Mouse (Mus musculus) olfactory bulb, adult 2 months (tissue): ENCODE results near the gene Ak5. TPM values are rescaled to one million over a fixed set of nuclear protein-coding genes. Genes with fewer than 3 reads are reported as not detected.
A peak's percentile ranks its signal among the peaks of the same experiment; 100 is the strongest.

Experiments
- H3K27ac ChIP-seq: fragments of 200-500 bp; 2 replicates; pipeline ENCODE4 v1.5.1; 2012; ENCODE audit warnings: low read depth, low read length; ENCODE audit not compliant: insufficient read depth
- H3K4me1 ChIP-seq: fragments of 200-500 bp; 2 replicates; pipeline ENCODE4 v1.6.1; 2012; ENCODE audit warnings: low read length; ENCODE audit not compliant: control insufficient read depth, insufficient read depth
- H3K4me3 ChIP-seq: fragments of 200-500 bp; 2 replicates; pipeline ENCODE4 v1.5.1; 2012; ENCODE audit warnings: mild to moderate bottlenecking, low read depth, low read length, moderate library complexity; ENCODE audit not compliant: insufficient read depth
- CTCF ChIP-seq: fragments of 200-500 bp; IDR thresholded peaks from 2 replicates; pipeline ENCODE4 v1.5.1; 2012; ENCODE audit warnings: low read depth, mild to moderate bottlenecking, low read length, moderate library complexity; ENCODE audit not compliant: insufficient read depth
- POLR2A ChIP-seq: fragments of 200-500 bp; IDR thresholded peaks from 2 replicates; pipeline ENCODE4 v1.6.1; 2012; ENCODE audit warnings: mild to moderate bottlenecking, low read depth, low read length, moderate library complexity; ENCODE audit not compliant: insufficient read depth
- WGBS: fragments of 180-500 bp; shearing (Covaris S2); methylation state at CpG from one replicate; pipeline ENCODE4 v1.1.7; 2018; 5-methylcytosine and 5-hydroxymethylcytosine counted together
- polyA plus RNA-seq: library from polyadenylated mRNA; stranded (reverse); fragments of >200 nt; gene quantifications from 2 replicates; pipeline ENCODE4 v1.2.4, GENCODE M21; 2012; ENCODE audit warnings: low replicate concordance; ENCODE audit not compliant: missing spikeins, insufficient read depth, insufficient read length

The Ak5 gene
- polyA plus RNA-seq, 1 experiment, result not detected

- H3K4me3 ChIP-seq, result no peak overlapping the region
- no peak overlapping the region for H3K27ac ChIP-seq
- 77% methylated on average over 7 of the region's 7 CpGs for WGBS
- H3K4me1 ChIP-seq, result peaks cover 9% of the 10 kb centered on the region
- TF ChIP-seq CTCF (no peak), POLR2A (no peak)
These were observed 171.1 kb downstream of the Ak5 start for GRCm38 (mm10) chr3:152497084-152497483.

- Histone ChIP-seq H3K4me3 (no peak overlapping the region), H3K4me1 (peaks cover 12% of the 10 kb centered on the region), H3K27ac (no peak overlapping the region)
- WGBS, result 70% methylated on average over 8 of the region's 8 CpGs
- TF ChIP-seq CTCF (no peak), POLR2A (no peak)
These were observed 172.7 kb downstream of the Ak5 start for GRCm38 (mm10) chr3:152495415-152495898.

GRCm38 (mm10) chr3:152494667-152495360, 173.3 kb downstream of the Ak5 start:
- no peak overlapping the region for H3K27ac ChIP-seq
- H3K4me3 ChIP-seq, result no peak overlapping the region
- TF ChIP-seq CTCF, result no peak
- TF ChIP-seq POLR2A, result no peak
- 57% methylated on average over 12 of the region's 12 CpGs for WGBS
- H3K4me1 ChIP-seq, result peaks cover 14% of the 10 kb centered on the region

GRCm38 (mm10) chr3:152493813-152494212, 174.3 kb downstream of the Ak5 start:
- no peak for TF ChIP-seq CTCF
- TF ChIP-seq POLR2A, result no peak
- H3K4me1 ChIP-seq, result peaks cover 16% of the 10 kb centered on the region
- 82% methylated on average over 2 of the region's 2 CpGs for WGBS
- H3K4me3 ChIP-seq, result no peak overlapping the region
- no peak overlapping the region for H3K27ac ChIP-seq

GRCm38 (mm10) chr3:152492241-152492640, 175.9 kb downstream of the Ak5 start:
- TF ChIP-seq CTCF (no peak), POLR2A (no peak)
- H3K4me1 ChIP-seq, result peaks cover 16% of the 10 kb centered on the region
- no peak overlapping the region for H3K4me3 ChIP-seq
- no peak overlapping the region for H3K27ac ChIP-seq
- 92% methylated on average over 6 of the region's 6 CpGs for WGBS

GRCm38 (mm10) chr3:152490423-152490822, 177.7 kb downstream of the Ak5 start:
- peaks cover 14% of the 10 kb centered on the region for H3K4me1 ChIP-seq
- 85% methylated on average over 5 of the region's 5 CpGs for WGBS
- no peak overlapping the region for H3K4me3 ChIP-seq
- H3K27ac ChIP-seq, result peak overlapping the region; percentile 45; the same call in 1 of the 2 replicates
- TF ChIP-seq POLR2A (no peak), CTCF (no peak)

- WGBS, result 88% methylated on average over 4 of the region's 4 CpGs
These were observed 179.2 kb downstream of the Ak5 start for GRCm38 (mm10) chr3:152488964-152489363.

GRCm38 (mm10) chr3:152484206-152484605, 184.0 kb downstream of the Ak5 start:
- no peak overlapping the region for H3K4me3 ChIP-seq
- 10% methylated on average over 6 of the region's 6 CpGs for WGBS
- peak overlapping the region; percentile 23 for H3K27ac ChIP-seq
- TF ChIP-seq POLR2A, result no peak
- H3K4me1 ChIP-seq, result peaks cover 12% of the 10 kb centered on the region

More at GRCm38 (mm10) chr3:152488964-152489363, 179.2 kb downstream of the Ak5 start:
- peaks cover 18% of the 10 kb centered on the region for H3K4me1 ChIP-seq
- H3K27ac ChIP-seq, result no peak overlapping the region
- TF ChIP-seq CTCF, result no peak
- no peak for TF ChIP-seq POLR2A
- no peak overlapping the region for H3K4me3 ChIP-seq

GRCm38 (mm10) chr3:152483800-152484199, 184.4 kb downstream of the Ak5 start:
- TF ChIP-seq CTCF (no peak), POLR2A (no peak)
- peaks cover 12% of the 10 kb centered on the region for H3K4me1 ChIP-seq
- H3K27ac ChIP-seq, result peak overlapping the region; percentile 23
- WGBS, result 13% methylated on average over 7 of the region's 7 CpGs
- H3K4me3 ChIP-seq, result no peak overlapping the region
